Mouse (Mus musculus): Measurements from ENCODE around the gene Gm10322. TPM values are rescaled to one million over a fixed set of nuclear protein-coding genes. Genes with fewer than 3 reads are reported as not detected.

Gm10322 gene
- polyA plus RNA-seq (2014; fragmentation: Nextera tagmentation; extraction: Ambion mirVana) = not detected in 2 replicates

DNA sequence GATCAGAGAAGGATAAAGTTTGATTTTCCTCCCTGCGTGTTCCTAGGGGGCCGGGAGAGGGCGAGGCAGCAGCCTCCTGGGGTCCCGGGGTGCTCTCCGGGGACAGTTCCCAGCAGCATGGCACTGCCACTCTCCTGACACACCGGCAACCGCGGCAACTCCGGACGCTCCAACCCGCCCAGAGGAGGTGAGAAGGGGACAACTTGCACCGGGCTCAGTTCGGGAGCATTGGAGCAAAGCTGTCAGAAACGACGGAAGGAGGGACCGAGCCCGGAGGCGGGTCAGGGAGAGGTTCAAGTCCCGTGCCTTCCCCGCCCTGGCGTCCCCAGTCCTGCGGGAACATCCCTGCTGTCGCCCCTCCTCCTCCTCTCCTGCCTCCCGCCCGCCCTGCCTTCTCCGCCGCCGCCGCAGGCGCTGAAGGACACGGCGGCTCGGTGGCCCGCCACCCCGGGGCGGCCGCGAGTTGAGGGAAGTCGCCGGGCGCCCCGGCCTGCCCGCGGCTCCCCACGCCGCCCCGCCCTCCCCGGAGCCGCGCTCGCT, at the start of gene Gm10322:
TSS of gene Gm10322 (plus strand) at position 83 of the 540 bp plus-strand sequence.
- WGBS = under 1% methylated on average over 34 of the region's 51 CpGs

DNA sequence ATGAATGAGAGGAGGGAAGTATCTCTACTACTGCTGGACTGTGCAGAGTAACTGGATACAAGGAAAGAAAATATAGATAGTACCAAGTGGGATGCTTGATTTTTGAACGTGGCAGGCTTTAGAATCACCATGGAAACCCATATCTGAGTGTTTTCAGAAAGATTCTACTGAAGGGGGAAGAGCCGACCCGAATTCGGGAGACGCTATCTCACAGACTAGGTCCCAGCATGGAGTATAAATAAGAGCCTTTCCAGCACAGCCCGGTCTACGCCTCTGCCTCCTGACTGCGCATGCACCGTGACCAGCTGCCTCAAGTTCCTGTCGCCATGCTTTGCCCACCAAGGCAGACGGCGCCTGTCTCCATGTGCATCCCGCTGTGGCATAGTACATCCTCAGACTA, 48.9 kb upstream of the Gm10322 start:
- Histone ChIP-seq H3K4me3 (ENCODE audit: low read depth, low read length) (no peak overlapping the region), H3K27me3 (replicated peaks; ENCODE audit: control insufficient read depth, insufficient read depth, low read length) (no peaks in the 10 kb centered on the region), H3K9me3 (ENCODE audit: control insufficient read depth, low read length) (no peaks in the 10 kb centered on the region), H3K4me1 (replicated peaks; ENCODE audit: control insufficient read depth, insufficient read depth, low read length) (peaks cover 40% of the 10 kb centered on the region), H3K4me2 (ENCODE audit: low read length) (no peak overlapping the region), H3K36me3 (ENCODE audit: control insufficient read depth, insufficient read depth, low read length) (no peaks in the 10 kb centered on the region), H3K9ac (ENCODE audit: low read length) (no peak overlapping the region), H3K27ac (ENCODE audit: low read depth) (no peak overlapping the region)
- DNase-seq (ENCODE audit: low spot score) (no peak), ATAC-seq (replicated peaks; ENCODE audit: low FRiP score, low TSS enrichment, low read depth) (no peak)
- 87% methylated on average over 13 of the region's 13 CpGs for WGBS

More for the DNA sequence above, at the start of gene Gm10322:
- Histone ChIP-seq H3K9me3 (ENCODE audit: control insufficient read depth, low read length) (no peaks in the 10 kb centered on the region), H3K9ac (ENCODE audit: low read length) (peak within 1 kb of the TSS; percentile 93), H3K27me3 (replicated peaks; ENCODE audit: control insufficient read depth, insufficient read depth, low read length) (no peaks in the 10 kb centered on the region), H3K27ac (ENCODE audit: low read depth) (peak within 1 kb of the TSS; percentile 80), H3K36me3 (ENCODE audit: control insufficient read depth, insufficient read depth, low read length) (no peaks in the 10 kb centered on the region), H3K4me2 (ENCODE audit: low read length) (peak within 1 kb of the TSS; percentile 74), H3K4me3 (ENCODE audit: low read depth, low read length) (peak within 1 kb of the TSS; percentile 81), H3K4me1 (replicated peaks; ENCODE audit: control insufficient read depth, insufficient read depth, low read length) (peaks cover 20% of the 10 kb centered on the region)
- DNase-seq (ENCODE audit: low spot score) (peak; percentile 80), ATAC-seq (replicated peaks; ENCODE audit: low FRiP score, low TSS enrichment, low read depth) (peak; percentile 76)

DNA sequence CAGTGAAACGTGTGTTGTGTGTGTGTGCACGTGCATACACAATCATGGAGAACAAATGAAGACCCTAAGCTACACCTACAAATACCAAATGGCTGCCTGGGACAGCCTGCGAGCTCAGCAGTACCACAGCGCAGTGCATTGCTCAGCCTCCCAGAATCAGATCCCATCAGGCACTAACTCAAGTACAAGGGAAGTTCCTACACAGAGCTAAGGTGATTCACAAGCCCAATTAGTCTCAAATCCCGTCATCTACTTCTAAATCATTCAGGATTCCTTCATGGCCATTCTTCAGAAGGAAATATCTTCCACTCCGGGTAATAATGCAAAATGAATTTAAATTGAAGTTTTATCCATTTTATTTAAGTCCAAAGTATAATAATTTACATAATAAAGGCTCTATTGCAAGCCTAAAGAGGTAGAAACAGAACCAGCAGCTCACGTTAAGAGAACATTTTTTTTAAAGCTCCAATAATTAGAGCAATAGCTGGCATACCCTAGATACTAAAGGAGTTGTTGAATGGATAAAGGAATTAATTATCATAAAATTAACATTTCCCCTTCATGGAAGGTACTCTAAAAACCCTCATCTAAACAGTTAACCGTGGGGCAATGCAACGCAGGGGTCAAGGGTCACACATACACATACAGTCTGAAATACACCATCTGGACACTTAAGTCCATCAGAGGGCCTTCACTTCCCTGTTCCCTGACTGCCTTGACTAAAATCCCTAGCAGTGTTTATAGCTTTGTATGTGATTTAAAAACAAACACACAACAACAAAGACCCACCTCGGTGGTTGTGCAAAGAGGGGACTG, 47.0 kb upstream of the Gm10322 start:
- H3K36me3 ChIP-seq (ENCODE audit: control insufficient read depth, insufficient read depth, low read length) = no peaks in the 10 kb centered on the region
- 68% methylated on average over 10 of the region's 10 CpGs for WGBS
- no peaks in the 10 kb centered on the region for H3K27me3 ChIP-seq (replicated peaks; ENCODE audit: control insufficient read depth, insufficient read depth, low read length)
- no peak overlapping the region for H3K9ac ChIP-seq (ENCODE audit: low read length)
- H3K27ac ChIP-seq (ENCODE audit: low read depth) = no peak overlapping the region
- ATAC-seq (replicated peaks; ENCODE audit: low FRiP score, low TSS enrichment, low read depth) (no peak), DNase-seq (ENCODE audit: low spot score) (no peak)
- no peak overlapping the region for H3K4me3 ChIP-seq (ENCODE audit: low read depth, low read length)
- peaks cover 43% of the 10 kb centered on the region for H3K4me1 ChIP-seq (replicated peaks; ENCODE audit: control insufficient read depth, insufficient read depth, low read length)
- peaks cover 10% of the 10 kb centered on the region; the same call in 1 of the 2 replicates for H3K9me3 ChIP-seq (ENCODE audit: control insufficient read depth, low read length)
- no peak overlapping the region for H3K4me2 ChIP-seq (ENCODE audit: low read length)

GRCm38 (mm10) chr10:59569481-59569869, 46.4 kb upstream of the Gm10322 start:
- H3K27ac ChIP-seq (ENCODE audit: low read depth) = no peak overlapping the region
- WGBS = 74% methylated on average over 1 of the region's 1 CpGs
- peaks cover 13% of the 10 kb centered on the region; the same call in 1 of the 2 replicates for H3K9me3 ChIP-seq (ENCODE audit: control insufficient read depth, low read length)
- no peak overlapping the region for H3K4me2 ChIP-seq (ENCODE audit: low read length)
- ATAC-seq (replicated peaks; ENCODE audit: low FRiP score, low TSS enrichment, low read depth) (no peak), DNase-seq (ENCODE audit: low spot score) (no peak)
- H3K4me1 ChIP-seq (replicated peaks; ENCODE audit: control insufficient read depth, insufficient read depth, low read length) = peaks cover 43% of the 10 kb centered on the region
- no peaks in the 10 kb centered on the region for H3K27me3 ChIP-seq (replicated peaks; ENCODE audit: control insufficient read depth, insufficient read depth, low read length)
- H3K9ac ChIP-seq (ENCODE audit: low read length) = no peak overlapping the region
- H3K36me3 ChIP-seq (ENCODE audit: control insufficient read depth, insufficient read depth, low read length) = no peaks in the 10 kb centered on the region
- H3K4me3 ChIP-seq (ENCODE audit: low read depth, low read length) = no peak overlapping the region

DNA sequence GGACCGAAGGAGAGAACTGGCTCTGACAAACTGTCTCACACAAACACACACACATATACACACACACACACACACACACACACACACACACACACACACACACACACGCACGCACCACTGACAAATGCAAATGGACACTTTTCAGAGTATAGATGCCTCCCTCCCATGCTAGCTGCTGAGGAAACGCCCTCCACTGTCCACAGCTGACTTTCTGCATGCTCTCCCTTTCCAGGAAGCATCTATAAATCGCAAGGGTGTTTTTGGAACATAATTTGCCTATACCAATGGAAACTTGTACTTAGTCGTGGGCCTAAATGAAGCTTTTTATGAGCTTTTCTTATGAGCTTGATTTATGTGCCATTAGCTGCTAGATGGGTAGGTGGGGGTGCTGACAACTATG, 45.5 kb upstream of the Gm10322 start:
- Histone ChIP-seq H3K4me3 (ENCODE audit: low read depth, low read length) (no peak overlapping the region), H3K27ac (ENCODE audit: low read depth) (no peak overlapping the region; the same call in 1 of the 2 replicates), H3K36me3 (ENCODE audit: control insufficient read depth, insufficient read depth, low read length) (no peaks in the 10 kb centered on the region), H3K4me1 (replicated peaks; ENCODE audit: control insufficient read depth, insufficient read depth, low read length) (peaks cover 39% of the 10 kb centered on the region), H3K4me2 (ENCODE audit: low read length) (no peak overlapping the region), H3K9me3 (ENCODE audit: control insufficient read depth, low read length) (peaks cover 13% of the 10 kb centered on the region; the same call in 1 of the 2 replicates), H3K27me3 (replicated peaks; ENCODE audit: control insufficient read depth, insufficient read depth, low read length) (no peaks in the 10 kb centered on the region), H3K9ac (ENCODE audit: low read length) (no peak overlapping the region)
- 71% methylated on average over 6 of the region's 6 CpGs for WGBS
- no peak for ATAC-seq (replicated peaks; ENCODE audit: low FRiP score, low TSS enrichment, low read depth)
- no peak for DNase-seq (ENCODE audit: low spot score)

- Histone ChIP-seq H3K9me3 (ENCODE audit: control insufficient read depth, low read length) (peaks cover 13% of the 10 kb centered on the region; the same call in 1 of the 2 replicates), H3K27ac (ENCODE audit: low read depth) (no peak overlapping the region; the same call in 1 of the 2 replicates), H3K4me2 (ENCODE audit: low read length) (no peak overlapping the region), H3K36me3 (ENCODE audit: control insufficient read depth, insufficient read depth, low read length) (no peaks in the 10 kb centered on the region), H3K4me1 (replicated peaks; ENCODE audit: control insufficient read depth, insufficient read depth, low read length) (peaks cover 35% of the 10 kb centered on the region), H3K27me3 (replicated peaks; ENCODE audit: control insufficient read depth, insufficient read depth, low read length) (no peaks in the 10 kb centered on the region), H3K4me3 (ENCODE audit: low read depth, low read length) (no peak overlapping the region), H3K9ac (ENCODE audit: low read length) (no peak overlapping the region)
- DNase-seq (ENCODE audit: low spot score) (no peak), ATAC-seq (replicated peaks; ENCODE audit: low FRiP score, low TSS enrichment, low read depth) (no peak)
- WGBS = 56% methylated on average over 2 of the region's 2 CpGs
Observed at GRCm38 (mm10) chr10:59570780-59571179, 45.1 kb upstream of the Gm10322 start.

- 81% methylated on average over 4 of the region's 4 CpGs for WGBS
- no peak overlapping the region for H3K4me3 ChIP-seq (ENCODE audit: low read depth, low read length)
- no peak overlapping the region; the same call in 1 of the 2 replicates for H3K27ac ChIP-seq (ENCODE audit: low read depth)
- H3K4me1 ChIP-seq (replicated peaks; ENCODE audit: control insufficient read depth, insufficient read depth, low read length) = peaks cover 36% of the 10 kb centered on the region
- peaks cover 13% of the 10 kb centered on the region; the same call in 1 of the 2 replicates for H3K9me3 ChIP-seq (ENCODE audit: control insufficient read depth, low read length)
- H3K4me2 ChIP-seq (ENCODE audit: low read length) = no peak overlapping the region
- no peaks in the 10 kb centered on the region for H3K36me3 ChIP-seq (ENCODE audit: control insufficient read depth, insufficient read depth, low read length)
- no peaks in the 10 kb centered on the region for H3K27me3 ChIP-seq (replicated peaks; ENCODE audit: control insufficient read depth, insufficient read depth, low read length)
- H3K9ac ChIP-seq (ENCODE audit: low read length) = no peak overlapping the region
- DNase-seq (ENCODE audit: low spot score) (no peak), ATAC-seq (replicated peaks; ENCODE audit: low FRiP score, low TSS enrichment, low read depth) (no peak)
Observed at GRCm38 (mm10) chr10:59571273-59571672, 44.6 kb upstream of the Gm10322 start.

- Histone ChIP-seq H3K27me3 (replicated peaks; ENCODE audit: control insufficient read depth, insufficient read depth, low read length) (no peaks in the 10 kb centered on the region), H3K4me2 (ENCODE audit: low read length) (no peak overlapping the region), H3K9ac (ENCODE audit: low read length) (no peak overlapping the region), H3K4me3 (ENCODE audit: low read depth, low read length) (no peak overlapping the region), H3K4me1 (replicated peaks; ENCODE audit: control insufficient read depth, insufficient read depth, low read length) (peaks cover 39% of the 10 kb centered on the region), H3K27ac (ENCODE audit: low read depth) (no peak overlapping the region; the same call in 1 of the 2 replicates), H3K9me3 (ENCODE audit: control insufficient read depth, low read length) (peaks cover 13% of the 10 kb centered on the region; the same call in 1 of the 2 replicates), H3K36me3 (ENCODE audit: control insufficient read depth, insufficient read depth, low read length) (no peaks in the 10 kb centered on the region)
- DNase-seq (ENCODE audit: low spot score) (no peak), ATAC-seq (replicated peaks; ENCODE audit: low FRiP score, low TSS enrichment, low read depth) (no peak)
- WGBS = 58% methylated on average over 5 of the region's 5 CpGs
Observed at GRCm38 (mm10) chr10:59571964-59572363, 43.9 kb upstream of the Gm10322 start.
